Mouse (Mus musculus): ENCODE measurements around the gene Thoc3. TPM values are rescaled to one million over a fixed set of nuclear protein-coding genes. Genes with fewer than 3 reads are reported as not detected.

The Thoc3 gene
- polyA plus RNA-seq (2014; fragmentation: Nextera tagmentation; extraction: Ambion mirVana), result 175 and 176 TPM in 2 replicates

- Histone ChIP-seq H3K4me1 (ENCODE audit: control insufficient read depth, insufficient read depth, low read length) (peaks cover 5% of the 10 kb centered on the region), H3K27ac (replicated peaks; ENCODE audit: low read depth, low read length) (no peak within 1 kb of the TSS), H3K27me3 (ENCODE audit: control insufficient read depth, insufficient read depth, low read length) (no peaks in the 10 kb centered on the region), H3K4me3 (ENCODE audit: low read depth, low read length) (peak within 1 kb of the TSS; percentile 84), H3K36me3 (ENCODE audit: control insufficient read depth, insufficient read depth, low read length) (peaks cover 30% of the 10 kb centered on the region), H3K9me3 (ENCODE audit: control insufficient read depth, low read length) (no peaks in the 10 kb centered on the region), H3K9ac (ENCODE audit: low read length) (peak within 1 kb of the TSS; percentile 84), H3K4me2 (ENCODE audit: low read depth, severe bottlenecking) (peak within 1 kb of the TSS; percentile 40)
- peak; percentile 96 for ATAC-seq (ENCODE audit: insufficient number of reproducible peaks, low FRiP score, low TSS enrichment, low read depth)
- peak; percentile 92 for DNase-seq (ENCODE audit: low spot score)
- under 1% methylated on average over 67 of the region's 67 CpGs for WGBS
Observed at GRCm38 (mm10) chr13:54468098-54469011, at the start of gene Thoc3. Thoc3 (minus strand) TSS chr13:54468849.

- Histone ChIP-seq H3K9me3 (ENCODE audit: control insufficient read depth, low read length) (no peaks in the 10 kb centered on the region), H3K9ac (ENCODE audit: low read length) (no peak overlapping the region), H3K27ac (replicated peaks; ENCODE audit: low read depth, low read length) (no peak overlapping the region), H3K4me2 (ENCODE audit: low read depth, severe bottlenecking) (no peak overlapping the region), H3K4me1 (ENCODE audit: control insufficient read depth, insufficient read depth, low read length) (0 out of 2 replicates have a peak, but pooled peaks cover 2% of the 10 kb centered on the region), H3K27me3 (ENCODE audit: control insufficient read depth, insufficient read depth, low read length) (no peaks in the 10 kb centered on the region), H3K4me3 (ENCODE audit: low read depth, low read length) (no peak overlapping the region), H3K36me3 (ENCODE audit: control insufficient read depth, insufficient read depth, low read length) (no peaks in the 10 kb centered on the region)
- WGBS, result 94% methylated on average over 1 of the region's 1 CpGs
- DNase-seq (ENCODE audit: low spot score) (no peak), ATAC-seq (ENCODE audit: insufficient number of reproducible peaks, low FRiP score, low TSS enrichment, low read depth) (no peak)
Observed at GRCm38 (mm10) chr13:54505920-54506319, 37.3 kb upstream of the Thoc3 start.

GRCm38 (mm10) chr13:54504611-54505260 lies 36.1 kb upstream of the Thoc3 start:
- Histone ChIP-seq H3K4me1 (ENCODE audit: control insufficient read depth, insufficient read depth, low read length) (0 out of 2 replicates have a peak, but pooled peaks cover 2% of the 10 kb centered on the region), H3K4me3 (ENCODE audit: low read depth, low read length) (peak overlapping the region; percentile 75), H3K27me3 (ENCODE audit: control insufficient read depth, insufficient read depth, low read length) (no peaks in the 10 kb centered on the region), H3K9ac (ENCODE audit: low read length) (peak overlapping the region; percentile 82), H3K36me3 (ENCODE audit: control insufficient read depth, insufficient read depth, low read length) (no peaks in the 10 kb centered on the region), H3K4me2 (ENCODE audit: low read depth, severe bottlenecking) (peak overlapping the region; percentile 91), H3K9me3 (ENCODE audit: control insufficient read depth, low read length) (no peaks in the 10 kb centered on the region), H3K27ac (replicated peaks; ENCODE audit: low read depth, low read length) (no peak overlapping the region)
- 30% methylated on average over 7 of the region's 7 CpGs for WGBS
- ATAC-seq (ENCODE audit: insufficient number of reproducible peaks, low FRiP score, low TSS enrichment, low read depth) (no peak), DNase-seq (ENCODE audit: low spot score) (peak; percentile 51)

DNA sequence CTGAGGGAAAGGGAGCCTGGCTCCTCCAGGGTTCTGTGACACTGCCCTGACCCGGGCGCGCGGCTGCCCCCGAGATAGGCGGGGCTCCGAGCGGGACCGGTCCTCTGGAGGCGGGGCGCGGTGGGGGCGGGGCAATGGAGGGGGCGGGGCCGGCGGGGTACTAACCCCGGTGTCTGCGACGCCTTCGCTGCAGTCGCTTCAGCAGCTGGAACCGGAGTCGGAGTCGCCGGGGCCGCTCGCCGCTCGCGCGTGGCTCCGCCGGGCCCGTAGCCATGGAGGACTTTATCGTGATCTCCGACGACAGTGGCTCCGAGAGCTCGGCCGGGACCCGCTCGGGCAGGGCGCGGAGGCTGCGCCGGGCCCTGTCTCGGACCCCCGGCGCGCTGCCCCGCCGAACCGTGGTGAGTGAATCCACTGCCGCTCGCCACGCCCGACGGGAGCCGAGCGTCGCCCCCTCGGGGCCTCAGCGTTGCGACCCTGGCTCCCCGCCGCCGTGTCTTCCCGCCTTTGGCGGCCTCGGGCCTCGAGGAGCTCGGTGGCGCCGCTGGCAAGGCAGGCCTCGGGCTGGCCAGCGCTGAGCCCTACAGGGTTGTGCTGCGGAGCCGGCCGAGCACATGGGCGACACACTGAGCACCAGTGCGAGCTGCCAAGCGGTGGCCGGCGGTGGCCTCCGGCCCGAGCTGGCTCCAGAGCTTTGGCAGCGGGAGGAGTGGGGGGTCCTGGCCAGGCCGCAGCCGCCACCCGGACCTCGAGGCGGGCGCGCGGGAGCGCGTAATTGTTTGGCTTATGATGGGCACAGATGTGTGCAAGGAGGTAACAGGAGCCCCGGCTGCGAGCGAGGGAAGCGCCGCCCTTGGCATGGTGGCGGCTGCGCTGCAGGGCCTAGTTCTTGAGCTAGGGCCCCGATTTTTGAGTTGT lies 35.2 kb upstream of the Thoc3 start, which contains the start of gene Simc1:
Gene Simc1, plus strand, starts transcription at position 176 of the 918 bp plus-strand sequence.
- H3K4me3 ChIP-seq (ENCODE audit: low read depth, low read length), result peak within 1 kb of the TSS; percentile 75
- WGBS, result 0% methylated on average over 105 of the region's 105 CpGs

DNA sequence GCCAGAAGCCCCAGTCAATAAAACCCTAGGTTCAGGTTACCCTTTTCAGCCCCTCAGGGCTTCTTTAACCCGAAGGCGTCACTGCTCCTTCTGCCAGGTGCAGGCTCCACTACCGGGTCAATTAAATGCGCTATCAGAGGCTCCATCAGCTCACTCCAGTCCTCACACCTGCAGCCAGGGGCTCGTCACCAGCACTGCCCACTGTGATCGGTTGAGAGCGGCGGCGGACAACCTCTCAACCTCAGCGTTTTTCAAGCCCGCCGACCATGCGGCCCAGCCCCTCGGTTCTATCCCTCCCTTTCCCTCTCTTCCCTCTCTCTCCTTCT lies 34.6 kb upstream of the Thoc3 start:
- Histone ChIP-seq H3K36me3 (ENCODE audit: control insufficient read depth, insufficient read depth, low read length) (no peaks in the 10 kb centered on the region), H3K27me3 (ENCODE audit: control insufficient read depth, insufficient read depth, low read length) (no peaks in the 10 kb centered on the region), H3K27ac (replicated peaks; ENCODE audit: low read depth, low read length) (peak overlapping the region; percentile 59; the same call in 1 of the 2 replicates), H3K4me1 (ENCODE audit: control insufficient read depth, insufficient read depth, low read length) (0 out of 2 replicates have a peak, but pooled peaks cover 2% of the 10 kb centered on the region), H3K4me3 (ENCODE audit: low read depth, low read length) (peak overlapping the region; percentile 75), H3K9ac (ENCODE audit: low read length) (no peak overlapping the region), H3K9me3 (ENCODE audit: control insufficient read depth, low read length) (no peaks in the 10 kb centered on the region), H3K4me2 (ENCODE audit: low read depth, severe bottlenecking) (peak overlapping the region; percentile 91)
- peak; percentile 76 for ATAC-seq (ENCODE audit: insufficient number of reproducible peaks, low FRiP score, low TSS enrichment, low read depth)
- under 1% methylated on average over 14 of the region's 14 CpGs for WGBS
- no peak for DNase-seq (ENCODE audit: low spot score)

More for the DNA sequence above, 35.2 kb upstream of the Thoc3 start, which contains the start of gene Simc1:
- DNase-seq (ENCODE audit: low spot score) (peak; percentile 88), ATAC-seq (ENCODE audit: insufficient number of reproducible peaks, low FRiP score, low TSS enrichment, low read depth) (peak; percentile 88)
- peak within 1 kb of the TSS; percentile 91 for H3K4me2 ChIP-seq (ENCODE audit: low read depth, severe bottlenecking)
- H3K27ac ChIP-seq (replicated peaks; ENCODE audit: low read depth, low read length), result peak within 1 kb of the TSS; percentile 59
- H3K27me3 ChIP-seq (ENCODE audit: control insufficient read depth, insufficient read depth, low read length), result no peaks in the 10 kb centered on the region
- 0 out of 2 replicates have a peak, but pooled peaks cover 2% of the 10 kb centered on the region for H3K4me1 ChIP-seq (ENCODE audit: control insufficient read depth, insufficient read depth, low read length)
- no peaks in the 10 kb centered on the region for H3K36me3 ChIP-seq (ENCODE audit: control insufficient read depth, insufficient read depth, low read length)
- peak within 1 kb of the TSS; percentile 82 for H3K9ac ChIP-seq (ENCODE audit: low read length)
- no peaks in the 10 kb centered on the region for H3K9me3 ChIP-seq (ENCODE audit: control insufficient read depth, low read length)

GRCm38 (mm10) chr13:54501957-54502690 lies 33.5 kb upstream of the Thoc3 start:
- Histone ChIP-seq H3K9me3 (ENCODE audit: control insufficient read depth, low read length) (no peaks in the 10 kb centered on the region), H3K9ac (ENCODE audit: low read length) (no peak overlapping the region), H3K4me3 (ENCODE audit: low read depth, low read length) (no peak overlapping the region), H3K4me1 (ENCODE audit: control insufficient read depth, insufficient read depth, low read length) (0 out of 2 replicates have a peak, but pooled peaks cover 2% of the 10 kb centered on the region), H3K36me3 (ENCODE audit: control insufficient read depth, insufficient read depth, low read length) (no peaks in the 10 kb centered on the region), H3K4me2 (ENCODE audit: low read depth, severe bottlenecking) (no peak overlapping the region), H3K27me3 (ENCODE audit: control insufficient read depth, insufficient read depth, low read length) (no peaks in the 10 kb centered on the region), H3K27ac (replicated peaks; ENCODE audit: low read depth, low read length) (no peak overlapping the region)
- DNase-seq (ENCODE audit: low spot score) (no peak), ATAC-seq (ENCODE audit: insufficient number of reproducible peaks, low FRiP score, low TSS enrichment, low read depth) (no peak)
- 65% methylated on average over 3 of the region's 3 CpGs for WGBS

DNA sequence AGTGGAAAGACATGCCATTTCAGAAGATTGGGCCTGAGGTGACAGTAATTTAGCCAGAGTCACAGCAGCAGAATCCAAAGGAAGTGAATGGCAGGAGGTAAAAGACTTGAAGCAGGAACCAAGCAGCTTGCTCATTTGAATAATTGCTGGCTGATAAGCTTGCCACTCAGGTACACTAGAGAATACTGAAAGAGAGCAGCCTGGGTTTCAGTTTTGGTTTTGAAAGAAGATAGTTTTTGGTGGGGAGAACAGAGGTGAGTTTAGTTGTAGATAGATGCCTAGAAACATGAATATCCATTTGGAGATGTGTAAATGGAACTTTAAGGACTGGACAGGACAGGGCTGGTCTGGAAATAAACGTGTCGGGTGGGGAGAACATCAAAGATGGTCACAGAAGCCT lies 32.7 kb upstream of the Thoc3 start:
- H3K27ac ChIP-seq (replicated peaks; ENCODE audit: low read depth, low read length), result no peak overlapping the region
- WGBS, result 67% methylated on average over 2 of the region's 2 CpGs
- no peaks in the 10 kb centered on the region for H3K36me3 ChIP-seq (ENCODE audit: control insufficient read depth, insufficient read depth, low read length)
- no peaks in the 10 kb centered on the region for H3K27me3 ChIP-seq (ENCODE audit: control insufficient read depth, insufficient read depth, low read length)
- H3K4me3 ChIP-seq (ENCODE audit: low read depth, low read length), result no peak overlapping the region
- no peak overlapping the region for H3K4me2 ChIP-seq (ENCODE audit: low read depth, severe bottlenecking)
- H3K4me1 ChIP-seq (ENCODE audit: control insufficient read depth, insufficient read depth, low read length), result 0 out of 2 replicates have a peak, but pooled peaks cover 2% of the 10 kb centered on the region
- no peaks in the 10 kb centered on the region for H3K9me3 ChIP-seq (ENCODE audit: control insufficient read depth, low read length)
- no peak overlapping the region for H3K9ac ChIP-seq (ENCODE audit: low read length)
- DNase-seq (ENCODE audit: low spot score) (no peak), ATAC-seq (ENCODE audit: insufficient number of reproducible peaks, low FRiP score, low TSS enrichment, low read depth) (no peak)

Measured in limb, embryonic 11.5 days (tissue).